Mouse (Mus musculus): ENCODE measurements around the gene Aes.

DNA sequence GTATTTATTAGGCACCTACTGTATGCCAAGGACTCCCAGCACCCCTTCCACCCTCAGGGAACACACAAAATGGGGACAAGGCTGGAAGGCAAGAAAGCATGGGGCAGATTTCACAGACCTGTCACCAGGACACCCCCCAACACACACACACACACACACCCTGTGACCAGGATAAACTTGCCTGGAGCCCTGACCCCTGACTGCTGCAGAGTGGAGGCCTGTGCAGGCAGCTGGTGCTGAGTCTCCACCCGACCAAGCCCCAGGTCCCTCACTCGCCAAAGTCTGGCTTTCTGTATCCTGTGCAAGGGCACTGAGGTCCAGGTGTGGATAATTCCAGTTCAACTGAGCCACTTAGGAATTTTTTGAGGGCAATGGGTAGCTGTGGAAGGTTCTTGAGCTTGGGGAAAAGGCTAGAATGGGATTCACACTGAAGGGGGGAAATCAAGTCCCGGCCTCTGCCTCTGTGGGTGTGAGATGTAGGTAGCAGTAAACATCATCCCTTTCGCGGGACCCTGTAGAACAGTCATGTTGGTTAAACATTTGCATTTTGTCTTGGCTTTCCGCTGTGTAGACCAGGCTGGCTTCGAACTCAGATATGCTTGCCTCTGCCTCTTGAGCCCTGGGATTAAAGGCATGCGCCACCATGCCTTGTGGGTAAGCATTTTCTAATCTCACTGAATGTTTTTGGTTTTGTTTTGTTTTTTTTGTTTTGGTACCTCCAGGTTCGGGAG lies 10.4 kb downstream of the Aes start:
- TF ChIP-seq CTCF (IDR thresholded peaks at IDR 0.05; ENCODE audit: low read depth) (no peak), EP300 (IDR thresholded peaks at IDR 0.05; ENCODE audit: low read depth) (no peak)
